In the genomic region with DNA sequence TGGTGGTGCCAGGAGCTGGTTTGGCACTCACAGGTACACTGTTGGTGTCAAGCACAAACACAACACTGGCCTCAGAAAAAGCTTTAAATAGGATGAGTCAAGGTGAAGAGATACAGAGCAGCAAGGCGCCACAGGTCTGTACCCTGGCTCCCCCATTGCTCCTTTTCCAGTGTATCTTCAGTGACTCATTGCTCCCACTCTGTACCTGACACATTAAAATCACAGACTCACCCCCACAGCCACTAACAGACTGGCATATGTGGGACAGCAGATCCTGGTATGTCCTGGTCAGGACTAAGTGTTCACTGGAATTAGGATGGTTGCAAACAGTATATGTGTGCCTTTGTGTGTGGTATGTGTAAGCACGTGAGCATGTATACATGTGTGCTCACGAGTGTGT, we compare ENCODE assay signal across 15 mouse cellular contexts.
"Had no signal": no experiment of that assay in that cellular context is flagged by ENCODE, and none has a peak within 500 bp of the region (broad histone marks: within the 10 kb centered on the region; RNA-seq: fewer than 3 reads in every experiment).

No protein-coding gene starts in this region.

- H3K4me3 ChIP-seq: kidney, embryonic 15.5 days; limb, embryonic 15.5 days; liver, embryonic 12.5 days; midbrain, embryonic 10.5 days; myocyte; neural tube, embryonic 15.5 days; stomach, embryonic 15.5 days had no signal

- H3K27me3 ChIP-seq: kidney, embryonic 15.5 days; limb, embryonic 15.5 days; liver, embryonic 12.5 days; neural tube, embryonic 15.5 days; stomach, embryonic 15.5 days had no signal

- H3K9me3 ChIP-seq: kidney, embryonic 15.5 days; limb, embryonic 15.5 days; liver, embryonic 12.5 days; midbrain, embryonic 10.5 days; neural tube, embryonic 15.5 days; stomach, embryonic 15.5 days had no signal

- H3K27ac ChIP-seq: kidney, embryonic 15.5 days; limb, embryonic 15.5 days; liver, embryonic 12.5 days; neural tube, embryonic 15.5 days; stomach, embryonic 15.5 days had no signal

- H3K36me3 ChIP-seq: kidney, embryonic 15.5 days; limb, embryonic 15.5 days; liver, embryonic 12.5 days; midbrain, embryonic 10.5 days; neural tube, embryonic 15.5 days; stomach, embryonic 15.5 days had no signal

- ATAC-seq: liver, embryonic 12.5 days had no signal

- H3K4me1 ChIP-seq: kidney, embryonic 15.5 days; limb, embryonic 15.5 days; liver, embryonic 12.5 days; neural tube, embryonic 15.5 days; stomach, embryonic 15.5 days had no signal

- H3K4me2 ChIP-seq: kidney, embryonic 15.5 days; limb, embryonic 15.5 days; liver, embryonic 12.5 days; lung, embryonic 14.5 days; neural tube, embryonic 15.5 days; stomach, embryonic 15.5 days had no signal

- DNase-seq: kidney, adult 2 months; kidney, postnatal 14 days; lung, embryonic 14.5 days; lung, postnatal 10 days; lung, postnatal 4 days; midbrain, embryonic 14.5 days; thymus, adult 2 months; thymus, postnatal 25 days had no signal

- H3K9ac ChIP-seq: kidney, embryonic 15.5 days; limb, embryonic 15.5 days; liver, embryonic 12.5 days; lung, embryonic 14.5 days; neural tube, embryonic 15.5 days; stomach, embryonic 15.5 days had no signal
